Mouse (Mus musculus): ENCODE measurements at regions not wholly inside any gene's neighbourhood (a gene's known extent, or its start where the extent isn't known, plus 50 kb on each side); places are given as distances from the start of the nearest gene placed in this dataset.

GRCm38 (mm10) chr2:166310438-166310837 lies 155.0 kb upstream of the Sulf2 start:
- H3K4me1 ChIP-seq (ENCODE audit: control insufficient read depth, insufficient read depth, low read length), result peaks cover 12% of the 10 kb centered on the region
- H3K27me3 ChIP-seq (ENCODE audit: control insufficient read depth, insufficient read depth, low read length), result peaks cover 23% of the 10 kb centered on the region
- no peak overlapping the region for H3K9ac ChIP-seq (ENCODE audit: low read length)
- no peaks in the 10 kb centered on the region for H3K36me3 ChIP-seq (ENCODE audit: control insufficient read depth, insufficient read depth, low read length)
- no peak overlapping the region for H3K27ac ChIP-seq (ENCODE audit: low read depth, low read length)
- H3K4me2 ChIP-seq, result no peak overlapping the region
- no peak for DNase-seq (ENCODE audit: low spot score, missing footprints)
- H3K4me3 ChIP-seq (ENCODE audit: low read depth, low read length), result no peak overlapping the region
- 93% methylated on average over 5 of the region's 5 CpGs for WGBS
- no peaks in the 10 kb centered on the region for H3K9me3 ChIP-seq (ENCODE audit: control insufficient read depth, low read length)
- no peak for ATAC-seq (ENCODE audit: low FRiP score)

- Histone ChIP-seq H3K4me1 (ENCODE audit: control insufficient read depth, insufficient read depth, low read length) (peaks cover 12% of the 10 kb centered on the region), H3K9me3 (ENCODE audit: control insufficient read depth, low read length) (no peaks in the 10 kb centered on the region), H3K27me3 (ENCODE audit: control insufficient read depth, insufficient read depth, low read length) (peaks cover 18% of the 10 kb centered on the region), H3K27ac (ENCODE audit: low read depth, low read length) (no peak overlapping the region), H3K4me3 (ENCODE audit: low read depth, low read length) (no peak overlapping the region), H3K9ac (ENCODE audit: low read length) (no peak overlapping the region), H3K36me3 (ENCODE audit: control insufficient read depth, insufficient read depth, low read length) (no peaks in the 10 kb centered on the region), H3K4me2 (no peak overlapping the region)
- WGBS, result 92% methylated on average over 2 of the region's 2 CpGs
- DNase-seq (ENCODE audit: low spot score, missing footprints) (no peak), ATAC-seq (ENCODE audit: low FRiP score) (no peak)
These were observed 154.4 kb upstream of the Sulf2 start for GRCm38 (mm10) chr2:166309882-166310281.

GRCm38 (mm10) chr2:166307551-166307950 lies 152.1 kb upstream of the Sulf2 start:
- Histone ChIP-seq H3K27ac (ENCODE audit: low read depth, low read length) (no peak overlapping the region), H3K27me3 (ENCODE audit: control insufficient read depth, insufficient read depth, low read length) (peaks cover 3% of the 10 kb centered on the region; the same call in 1 of the 2 replicates)
- no peak for ATAC-seq (ENCODE audit: low FRiP score)

GRCm38 (mm10) chr2:166305044-166306002 lies 149.9 kb upstream of the Sulf2 start:
- Histone ChIP-seq H3K9me3 (ENCODE audit: control insufficient read depth, low read length) (no peaks in the 10 kb centered on the region), H3K9ac (ENCODE audit: low read length) (no peak overlapping the region), H3K4me2 (no peak overlapping the region), H3K27me3 (ENCODE audit: control insufficient read depth, insufficient read depth, low read length) (no peaks in the 10 kb centered on the region; the same call in 1 of the 2 replicates), H3K36me3 (ENCODE audit: control insufficient read depth, insufficient read depth, low read length) (no peaks in the 10 kb centered on the region), H3K4me3 (ENCODE audit: low read depth, low read length) (no peak overlapping the region), H3K4me1 (ENCODE audit: control insufficient read depth, insufficient read depth, low read length) (peaks cover 12% of the 10 kb centered on the region), H3K27ac (ENCODE audit: low read depth, low read length) (no peak overlapping the region)
- ATAC-seq (ENCODE audit: low FRiP score), result no peak
- WGBS, result 72% methylated on average over 30 of the region's 30 CpGs
- peak; percentile 87 for DNase-seq (ENCODE audit: low spot score, missing footprints)

More at GRCm38 (mm10) chr2:166307551-166307950, 152.1 kb upstream of the Sulf2 start:
- no peak for DNase-seq (ENCODE audit: low spot score, missing footprints)
- Histone ChIP-seq H3K4me2 (no peak overlapping the region), H3K4me1 (ENCODE audit: control insufficient read depth, insufficient read depth, low read length) (peaks cover 12% of the 10 kb centered on the region), H3K9me3 (ENCODE audit: control insufficient read depth, low read length) (no peaks in the 10 kb centered on the region), H3K4me3 (ENCODE audit: low read depth, low read length) (no peak overlapping the region), H3K9ac (ENCODE audit: low read length) (no peak overlapping the region), H3K36me3 (ENCODE audit: control insufficient read depth, insufficient read depth, low read length) (no peaks in the 10 kb centered on the region)
- 63% methylated on average over 13 of the region's 13 CpGs for WGBS

- H3K27ac ChIP-seq (ENCODE audit: low read depth, low read length), result no peak overlapping the region
- no peak overlapping the region for H3K4me3 ChIP-seq (ENCODE audit: low read depth, low read length)
- no peak for DNase-seq (ENCODE audit: low spot score, missing footprints)
- no peak overlapping the region for H3K9ac ChIP-seq (ENCODE audit: low read length)
- H3K9me3 ChIP-seq (ENCODE audit: control insufficient read depth, low read length), result no peaks in the 10 kb centered on the region
- 82% methylated on average over 2 of the region's 2 CpGs for WGBS
- ATAC-seq (ENCODE audit: low FRiP score), result no peak
- peaks cover 12% of the 10 kb centered on the region for H3K4me1 ChIP-seq (ENCODE audit: control insufficient read depth, insufficient read depth, low read length)
- H3K27me3 ChIP-seq (ENCODE audit: control insufficient read depth, insufficient read depth, low read length), result no peaks in the 10 kb centered on the region; the same call in 1 of the 2 replicates
- H3K36me3 ChIP-seq (ENCODE audit: control insufficient read depth, insufficient read depth, low read length), result no peaks in the 10 kb centered on the region
- H3K4me2 ChIP-seq, result no peak overlapping the region
These were observed 148.4 kb upstream of the Sulf2 start for GRCm38 (mm10) chr2:166303854-166304253.

- DNase-seq (ENCODE audit: low spot score, missing footprints), result no peak
- no peak overlapping the region for H3K27ac ChIP-seq (ENCODE audit: low read depth, low read length)
- 92% methylated on average over 9 of the region's 9 CpGs for WGBS
- no peak overlapping the region for H3K9ac ChIP-seq (ENCODE audit: low read length)
- no peak overlapping the region for H3K4me3 ChIP-seq (ENCODE audit: low read depth, low read length)
- H3K27me3 ChIP-seq (ENCODE audit: control insufficient read depth, insufficient read depth, low read length), result no peaks in the 10 kb centered on the region; the same call in 1 of the 2 replicates
- peaks cover 5% of the 10 kb centered on the region for H3K4me1 ChIP-seq (ENCODE audit: control insufficient read depth, insufficient read depth, low read length)
- ATAC-seq (ENCODE audit: low FRiP score), result no peak
- H3K4me2 ChIP-seq, result no peak overlapping the region
- H3K9me3 ChIP-seq (ENCODE audit: control insufficient read depth, low read length), result no peaks in the 10 kb centered on the region
- no peaks in the 10 kb centered on the region for H3K36me3 ChIP-seq (ENCODE audit: control insufficient read depth, insufficient read depth, low read length)
These were observed 145.7 kb upstream of the Sulf2 start for GRCm38 (mm10) chr2:166301161-166301560.

GRCm38 (mm10) chr2:166294672-166295071 lies 139.2 kb upstream of the Sulf2 start:
- no peaks in the 10 kb centered on the region for H3K27me3 ChIP-seq (ENCODE audit: control insufficient read depth, insufficient read depth, low read length)
- no peaks in the 10 kb centered on the region for H3K9me3 ChIP-seq (ENCODE audit: control insufficient read depth, low read length)
- H3K9ac ChIP-seq (ENCODE audit: low read length), result no peak overlapping the region
- no peak overlapping the region for H3K4me3 ChIP-seq (ENCODE audit: low read depth, low read length)
- no peaks in the 10 kb centered on the region for H3K36me3 ChIP-seq (ENCODE audit: control insufficient read depth, insufficient read depth, low read length)
- ATAC-seq (ENCODE audit: low FRiP score) (no peak), DNase-seq (ENCODE audit: low spot score, missing footprints) (no peak)
- H3K27ac ChIP-seq (ENCODE audit: low read depth, low read length), result no peak overlapping the region
- 85% methylated on average over 10 of the region's 10 CpGs for WGBS
- peaks cover 7% of the 10 kb centered on the region for H3K4me1 ChIP-seq (ENCODE audit: control insufficient read depth, insufficient read depth, low read length)
- H3K4me2 ChIP-seq, result no peak overlapping the region

GRCm38 (mm10) chr2:166292987-166293386 lies 137.5 kb upstream of the Sulf2 start:
- WGBS, result 86% methylated on average over 6 of the region's 6 CpGs

GRCm38 (mm10) chr2:166291266-166291665 lies 135.8 kb upstream of the Sulf2 start:
- Histone ChIP-seq H3K27ac (ENCODE audit: low read depth, low read length) (no peak overlapping the region), H3K4me2 (no peak overlapping the region), H3K4me3 (ENCODE audit: low read depth, low read length) (no peak overlapping the region), H3K9me3 (ENCODE audit: control insufficient read depth, low read length) (no peaks in the 10 kb centered on the region), H3K36me3 (ENCODE audit: control insufficient read depth, insufficient read depth, low read length) (no peaks in the 10 kb centered on the region), H3K27me3 (ENCODE audit: control insufficient read depth, insufficient read depth, low read length) (no peaks in the 10 kb centered on the region), H3K4me1 (ENCODE audit: control insufficient read depth, insufficient read depth, low read length) (peaks cover 5% of the 10 kb centered on the region), H3K9ac (ENCODE audit: low read length) (no peak overlapping the region)
- ATAC-seq (ENCODE audit: low FRiP score) (no peak), DNase-seq (ENCODE audit: low spot score, missing footprints) (no peak)
- 56% methylated on average over 6 of the region's 6 CpGs for WGBS

More at GRCm38 (mm10) chr2:166292987-166293386, 137.5 kb upstream of the Sulf2 start:
- H3K27ac ChIP-seq (ENCODE audit: low read depth, low read length), result no peak overlapping the region
- no peaks in the 10 kb centered on the region for H3K9me3 ChIP-seq (ENCODE audit: control insufficient read depth, low read length)
- no peak overlapping the region for H3K4me3 ChIP-seq (ENCODE audit: low read depth, low read length)
- no peaks in the 10 kb centered on the region for H3K36me3 ChIP-seq (ENCODE audit: control insufficient read depth, insufficient read depth, low read length)
- H3K9ac ChIP-seq (ENCODE audit: low read length), result no peak overlapping the region
- ATAC-seq (ENCODE audit: low FRiP score) (no peak), DNase-seq (ENCODE audit: low spot score, missing footprints) (no peak)
- H3K27me3 ChIP-seq (ENCODE audit: control insufficient read depth, insufficient read depth, low read length), result no peaks in the 10 kb centered on the region
- H3K4me2 ChIP-seq, result no peak overlapping the region
- H3K4me1 ChIP-seq (ENCODE audit: control insufficient read depth, insufficient read depth, low read length), result peaks cover 7% of the 10 kb centered on the region

All from midbrain, embryonic 11.5 days (tissue).